Mouse (Mus musculus) right cerebral cortex, postnatal 14 days (tissue): ENCODE data around the gene Il18r1.

Source experiments
- DNase-seq: peaks from one replicate; pipeline ENCODE4 v3.0.0; 2022

Gene Il18r1

DNA sequence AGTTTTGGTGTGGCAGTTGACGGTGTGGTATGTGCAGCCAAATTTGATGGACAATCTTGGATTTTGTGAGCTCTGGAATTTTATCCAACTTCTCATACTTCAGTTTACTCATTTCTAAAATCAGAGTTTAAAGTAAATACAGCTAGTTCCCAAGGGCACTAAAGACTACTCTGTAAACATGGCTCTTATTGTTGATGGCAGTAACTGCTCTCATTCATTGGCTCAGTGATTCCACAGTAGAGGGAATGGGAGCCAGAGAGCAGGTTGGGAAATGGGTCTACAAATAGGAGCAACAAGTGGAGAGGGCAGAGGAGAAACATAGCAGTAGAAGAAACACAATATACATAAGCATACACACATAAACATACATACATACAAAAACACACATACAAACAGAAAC is 34.4 kb downstream of the Il18r1 start:
- DNase-seq = no peak

DNA sequence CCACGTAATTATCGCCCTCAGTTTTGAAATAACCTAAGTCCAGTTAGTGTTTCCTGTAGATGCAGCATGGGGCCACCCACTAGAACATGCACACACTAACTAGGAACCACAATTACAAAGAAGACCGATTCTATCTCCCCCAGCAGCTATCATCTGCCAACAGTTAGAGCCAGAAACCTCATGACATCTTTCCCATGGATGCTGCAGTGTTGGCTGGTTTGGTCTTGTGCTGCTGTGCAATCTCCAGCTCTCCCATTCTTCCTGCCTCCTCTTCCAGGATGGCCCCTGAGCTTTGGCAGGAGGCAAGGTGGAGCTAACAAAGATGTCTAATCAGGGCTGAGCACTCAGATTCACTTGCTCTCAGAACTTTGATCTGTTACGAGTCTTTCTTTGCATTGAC is 35.8 kb downstream of the Il18r1 start:
- no peak for DNase-seq

DNA sequence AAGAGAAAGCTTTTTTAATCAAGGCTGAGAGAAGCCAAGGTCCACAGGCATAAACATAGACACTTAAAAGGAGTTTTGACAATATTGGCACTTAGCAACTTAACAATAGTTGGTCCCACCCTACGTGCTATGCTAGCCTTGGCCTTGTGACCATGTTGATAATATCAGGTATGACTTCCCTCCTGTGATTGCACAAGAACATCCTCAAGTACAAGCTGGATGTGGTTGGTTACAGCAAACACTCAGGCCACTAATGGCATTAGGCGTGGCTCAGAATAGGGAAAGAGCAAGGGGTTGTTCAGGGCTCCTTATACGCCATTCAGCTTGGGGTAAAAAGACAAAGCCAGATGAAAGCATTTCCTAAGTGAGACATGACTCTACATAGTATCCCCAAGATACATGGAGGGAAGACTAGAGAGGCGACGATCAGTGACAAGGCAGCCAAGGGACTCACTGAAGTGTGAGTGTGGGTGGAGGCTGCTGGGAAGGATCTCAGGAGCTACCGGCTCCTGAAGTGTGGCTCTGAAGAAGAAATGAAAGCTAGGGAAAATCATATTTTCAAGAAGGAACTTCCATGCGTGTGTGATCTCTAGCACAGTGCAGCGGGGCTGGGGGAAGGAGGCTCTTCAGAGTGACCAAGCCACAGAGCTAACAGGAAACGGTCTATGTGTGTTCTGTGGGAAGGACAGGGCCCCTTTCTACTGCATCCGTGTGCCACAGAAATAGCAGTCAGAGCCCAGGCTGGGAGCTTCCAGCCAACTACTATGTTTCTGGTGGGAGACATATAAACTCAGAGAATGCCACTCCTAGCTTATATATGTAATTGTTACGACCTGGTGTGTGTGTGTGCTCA is 36.4 kb downstream of the Il18r1 start:
- no peak for DNase-seq

DNA sequence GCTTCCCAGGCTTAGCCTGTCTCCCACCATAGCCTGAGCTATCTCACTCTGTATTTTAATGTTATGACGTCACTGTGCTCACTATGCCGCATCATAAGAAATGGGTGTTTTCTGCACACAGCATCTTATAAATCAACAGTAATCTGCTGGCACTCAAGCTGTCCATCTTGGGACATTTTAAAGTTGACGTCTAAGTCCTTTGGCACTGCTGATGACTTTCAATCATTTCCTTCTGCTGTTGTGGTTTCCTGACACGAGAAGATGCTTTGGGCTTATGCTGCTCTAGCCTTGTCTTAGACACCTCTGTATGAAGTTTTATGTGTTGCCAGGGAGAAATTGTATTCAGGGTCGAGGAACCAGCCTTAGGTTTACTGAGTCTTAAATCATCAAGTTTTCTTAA is 39.2 kb downstream of the Il18r1 start:
- no peak for DNase-seq

DNA sequence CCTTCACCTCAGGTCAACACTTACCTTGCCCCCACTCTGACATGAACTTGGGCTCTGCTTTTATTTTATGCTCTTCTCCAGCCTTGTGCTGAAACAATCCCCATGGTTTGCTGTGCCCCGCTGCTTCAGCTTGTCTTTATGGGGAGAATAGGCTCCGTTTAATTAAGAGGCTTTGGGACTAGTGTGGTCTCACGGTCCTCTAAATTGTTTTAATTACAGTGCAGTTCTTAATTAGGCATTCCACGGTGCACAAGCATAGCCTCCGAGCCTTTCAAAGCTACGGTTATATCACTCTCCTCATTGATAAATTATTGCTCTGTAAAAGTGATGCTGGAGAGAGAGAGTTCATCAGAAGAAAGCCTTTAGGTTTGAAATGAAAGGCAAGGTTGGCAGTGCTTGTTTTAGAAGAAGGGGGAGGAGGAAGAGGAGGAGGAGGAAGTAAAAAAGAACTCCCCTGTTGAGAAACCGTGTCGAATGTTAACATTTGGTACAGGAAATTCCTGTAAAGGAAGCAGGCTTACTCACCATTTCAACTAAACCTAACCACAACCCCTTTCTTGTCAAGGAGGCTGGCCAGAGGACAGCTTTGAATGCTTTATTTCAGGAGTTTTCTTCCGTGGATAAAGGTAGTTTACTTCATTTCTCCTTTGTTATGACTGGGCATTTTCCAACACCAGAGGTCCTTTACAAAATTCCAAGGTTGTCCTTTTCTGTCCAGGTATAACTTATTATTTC is 49.7 kb downstream of the Il18r1 start, which contains the start of gene Il18rap:
TSS of gene Il18rap (plus strand) at position 512 of the 735 bp plus-strand sequence.
- no peak for DNase-seq

DNA sequence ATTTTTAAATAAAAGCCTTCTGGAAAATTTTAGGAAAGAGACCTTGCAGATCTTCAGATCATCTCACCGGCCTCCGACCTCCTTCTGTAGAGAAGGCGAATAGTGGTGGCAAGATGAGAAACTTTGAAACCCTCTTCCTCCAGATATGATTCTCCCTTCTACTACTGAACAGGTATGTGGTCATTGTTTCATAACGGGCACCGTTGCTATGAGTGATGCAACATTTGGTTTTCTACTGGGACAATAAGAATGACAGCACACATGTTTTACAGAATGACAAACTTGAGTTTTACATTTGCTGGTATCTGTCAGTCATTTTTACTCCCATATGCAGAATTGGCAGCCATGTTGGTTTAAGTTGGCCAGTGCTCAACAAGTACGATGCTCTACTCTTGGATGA is 51.0 kb downstream of the Il18r1 start:
- DNase-seq = no peak

DNA sequence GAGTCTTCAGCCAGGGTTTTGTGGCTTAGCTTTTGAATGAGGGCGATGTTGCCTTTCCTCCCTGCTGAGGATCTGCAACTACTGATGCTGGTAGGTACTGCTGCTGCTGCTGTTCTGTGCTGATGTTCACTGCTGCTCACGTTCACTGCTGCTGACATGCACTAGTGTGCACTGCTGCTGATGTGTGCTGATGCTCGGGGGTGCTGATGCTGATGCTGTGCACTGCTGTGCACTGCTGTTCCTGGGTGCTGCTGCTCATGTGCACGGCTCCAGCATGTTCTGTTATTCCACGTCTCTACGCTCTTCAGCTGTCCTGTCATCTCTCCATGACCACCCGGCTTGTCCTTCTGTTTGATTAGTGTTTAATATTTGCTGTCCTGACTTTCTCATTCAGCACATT is 57.6 kb downstream of the Il18r1 start:
- no peak for DNase-seq

DNA sequence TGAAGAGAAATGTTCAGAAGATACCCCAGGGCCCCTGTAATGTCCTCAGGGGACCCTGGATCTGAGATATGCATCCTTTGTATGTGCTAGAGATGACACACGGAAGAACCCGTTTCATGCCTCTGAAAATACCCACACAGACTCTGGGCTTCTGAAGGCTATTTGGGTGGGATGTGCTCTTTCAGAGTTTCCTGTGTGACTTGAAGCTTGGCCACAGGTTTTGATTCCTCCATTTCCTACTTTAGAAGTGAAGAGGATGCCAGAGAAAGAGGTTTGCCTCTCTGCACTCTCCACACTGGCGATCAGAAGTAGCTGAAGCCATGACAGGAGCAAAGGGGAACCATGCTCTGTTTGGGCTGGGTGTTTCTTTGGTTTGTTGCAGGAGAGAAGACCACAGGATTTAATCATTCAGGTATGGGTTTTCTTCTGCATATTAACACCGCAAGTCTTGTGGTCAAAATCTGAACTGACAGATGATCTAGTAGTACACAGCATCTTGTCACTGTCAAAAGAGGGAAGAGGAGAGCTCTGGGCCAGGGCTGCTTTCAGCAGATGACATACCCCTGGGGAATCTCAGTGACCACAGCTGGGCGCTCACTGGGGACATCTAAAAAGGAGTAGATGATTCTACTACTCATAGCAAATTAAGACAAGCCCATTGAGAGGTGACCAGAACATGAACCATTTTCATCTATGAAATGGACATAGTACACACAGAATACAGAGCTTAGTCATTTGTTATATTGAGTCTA is 58.8 kb downstream of the Il18r1 start:
- no peak for DNase-seq

DNA sequence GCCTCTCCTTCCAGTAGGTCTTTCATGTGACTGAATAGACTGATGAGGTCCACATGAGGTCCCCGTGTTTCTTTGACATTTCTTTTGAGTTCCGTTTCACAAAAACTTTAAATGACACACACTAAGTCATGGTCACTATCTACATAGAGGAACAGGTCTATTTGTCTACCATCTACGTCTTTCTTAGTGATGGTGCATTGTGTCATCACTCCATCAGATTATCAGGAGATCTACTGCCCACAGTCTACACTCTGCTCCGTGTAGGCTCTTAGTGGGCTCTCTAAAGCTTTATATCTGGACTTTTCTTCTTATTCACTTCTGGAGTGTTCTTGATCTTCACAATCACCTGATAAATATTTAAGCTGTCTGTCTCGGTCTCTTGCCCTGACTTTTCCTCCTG is 63.9 kb downstream of the Il18r1 start:
- no peak for DNase-seq

DNA sequence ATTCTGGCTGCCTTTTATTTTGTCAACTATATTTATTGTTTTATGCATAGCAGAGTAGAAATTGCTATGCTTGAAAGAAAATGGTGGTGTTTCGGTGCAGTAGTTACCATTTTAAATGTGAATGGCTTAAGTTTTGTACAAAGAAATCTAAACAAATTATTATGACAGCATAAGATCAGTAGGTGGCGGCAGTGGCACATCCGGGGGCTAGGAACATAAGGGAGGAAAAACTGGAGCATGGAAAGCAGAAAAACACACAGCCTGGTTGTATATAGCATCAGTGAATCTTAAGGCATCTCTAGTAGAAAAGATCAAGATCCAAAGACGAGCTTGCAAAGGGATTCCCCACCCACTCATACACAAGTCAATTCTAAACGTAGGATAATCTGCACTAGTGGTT is 72.2 kb downstream of the Il18r1 start:
- DNase-seq = no peak

DNA sequence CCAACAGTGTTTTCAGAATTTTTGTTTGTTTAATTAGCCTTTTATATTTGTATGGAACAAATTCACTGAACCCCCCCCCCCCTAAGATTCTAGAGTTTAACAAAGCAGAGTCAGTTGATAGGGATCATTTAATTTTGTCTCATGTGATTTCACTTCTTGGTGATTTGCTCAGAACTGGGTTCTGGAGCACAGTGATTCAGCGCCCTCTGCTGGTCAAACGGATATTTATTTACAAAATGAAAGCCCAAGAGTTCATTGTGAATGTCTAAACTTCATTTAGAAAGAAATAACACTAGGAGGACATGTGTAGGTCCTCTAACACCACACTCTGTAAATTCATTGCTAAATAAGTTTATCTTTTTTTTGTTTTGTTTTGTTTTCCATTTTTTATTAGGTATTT is 79.3 kb downstream of the Il18r1 start:
- DNase-seq = peak; percentile 73

DNA sequence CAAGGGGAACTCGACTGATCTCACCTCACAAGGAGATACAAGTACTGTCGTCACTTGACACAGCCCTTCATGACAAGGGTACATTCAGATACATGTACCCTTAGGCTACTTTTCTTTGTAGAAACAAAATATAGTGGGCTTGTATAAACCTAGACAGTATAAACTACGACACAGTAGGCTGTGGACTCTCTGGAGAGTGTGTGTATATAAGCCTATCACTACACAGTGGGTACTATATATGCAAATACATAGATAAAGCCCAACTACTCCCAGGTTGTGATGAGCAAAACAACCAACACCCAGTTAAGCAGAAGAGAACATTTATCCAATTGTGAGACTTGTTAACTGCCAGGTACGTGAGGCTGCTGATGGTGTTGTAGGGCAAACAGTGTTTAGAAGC is 81.3 kb downstream of the Il18r1 start:
- DNase-seq = no peak

DNA sequence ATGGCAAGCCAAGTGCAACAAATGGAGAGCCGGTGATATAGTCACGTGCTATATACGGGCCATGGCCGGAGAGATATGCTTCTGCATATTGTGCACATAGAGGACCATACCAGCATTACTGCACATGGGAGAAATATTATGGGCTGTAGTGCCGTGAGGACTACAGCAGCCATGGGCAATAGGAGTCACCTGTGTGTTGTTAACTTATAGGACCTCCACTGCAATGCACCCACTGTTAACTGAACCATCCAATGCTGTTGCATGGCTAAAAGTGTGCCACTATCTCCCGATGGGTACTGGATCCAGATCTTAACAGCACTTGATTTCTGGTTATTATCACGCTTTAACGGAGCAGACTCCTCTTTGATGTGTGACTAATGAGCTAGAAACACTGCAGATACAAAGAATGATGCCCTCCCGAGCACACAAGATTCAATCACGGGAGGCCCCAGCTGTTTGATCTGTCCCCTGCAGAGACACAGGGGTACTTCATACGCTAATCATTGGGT is 81.8 kb downstream of the Il18r1 start:
- no peak for DNase-seq

DNA sequence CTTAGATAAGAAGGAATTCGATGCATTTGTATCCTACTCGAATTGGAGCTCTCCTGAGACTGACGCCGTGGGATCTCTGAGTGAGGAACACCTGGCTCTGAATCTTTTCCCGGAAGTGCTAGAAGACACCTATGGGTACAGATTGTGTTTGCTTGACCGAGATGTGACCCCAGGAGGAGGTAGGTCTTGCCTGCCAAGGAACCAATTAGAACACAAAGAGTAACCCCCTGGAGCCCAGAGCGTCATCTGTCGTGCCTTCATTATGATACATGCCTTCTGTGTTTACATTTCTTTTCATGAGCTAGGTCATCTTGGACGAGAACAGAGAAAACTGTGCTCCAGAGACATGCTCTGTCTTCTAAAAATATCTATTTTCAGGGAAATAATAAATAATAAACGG is 82.4 kb downstream of the Il18r1 start:
- no peak for DNase-seq
